Mouse (Mus musculus): Measurements from ENCODE around the gene Gm13420.
"Not testable (repeated sequence)": the region's sequence is repeated elsewhere in the genome, so short reads cannot be mapped to it uniquely, and the experiment has no call there.

DNA sequence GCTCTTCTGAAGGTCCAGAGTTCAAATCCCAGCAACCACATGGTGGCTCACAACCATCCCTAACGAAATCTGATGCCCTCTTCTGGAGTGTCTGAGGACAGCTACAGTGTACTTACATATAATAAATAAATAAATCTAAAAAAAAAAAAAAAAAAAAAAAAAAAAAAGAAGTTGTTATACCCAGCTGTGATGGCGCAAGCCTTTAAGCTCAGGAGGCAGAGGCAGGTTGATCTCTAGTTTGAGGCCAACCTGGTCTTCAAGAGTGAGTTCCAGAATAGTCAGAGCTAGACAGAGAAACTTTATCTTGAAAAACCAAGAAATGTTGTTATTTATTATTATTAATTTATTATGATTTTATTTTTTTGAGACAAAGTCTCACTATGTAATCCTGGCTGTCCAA, 29.8 kb upstream of the Gm13420 start:
- not testable (repeated sequence) for TF ChIP-seq CTCF (IDR thresholded peaks at IDR 0.05; ENCODE audit: borderline replicate concordance, insufficient read depth, low read length); POLR2A (IDR thresholded peaks at IDR 0.05; ENCODE audit: low read depth, low read length)

All from embryonic fibroblast, embryonic 13.5 days (primary cell).